Mouse (Mus musculus) megakaryocyte-erythroid progenitor cell, adult 5-6 weeks (primary cell): ENCODE data around the gene Cisd1. TPM values are rescaled to one million over a fixed set of nuclear protein-coding genes. Genes with fewer than 3 reads are reported as not detected.
A peak's percentile ranks its signal among the peaks of the same experiment; 100 is the strongest.
"Not testable (repeated sequence)": the region's sequence is repeated elsewhere in the genome, so short reads cannot be mapped to it uniquely, and the experiment has no call there.

Experiments used
- ATAC-seq: replicated peaks from 2 replicates; pipeline ENCODE4 v1.8.0; 2016; ENCODE audit warnings: mild to moderate bottlenecking, inconsistent platforms; ENCODE audit not compliant: severe bottlenecking, poor library complexity, low FRiP score, low TSS enrichment
- total RNA-seq, 2 experiments: library from RNA; stranded (forward) in 1 of 2; stranded (reverse) in 1 of 2; fragments of 200-1000, 215-1000 nt in 1 of 2; fragments of >200 nt in 1 of 2; fragmentation: Nextera tagmentation in 1 of 2; gene quantifications; 2 replicates each; pipeline ENCODE4 v1.2.3; 2014 to 2017

The Cisd1 gene
- 65.6 and 69.4 TPM in 2 replicates for total RNA-seq (2014; fragmentation: Nextera tagmentation)
- 19.8 and 20.6 TPM in 2 replicates for total RNA-seq (2017)

GRCm38 (mm10) chr10:71344579-71345143 is at the start of gene Cisd1:
TSS of gene Cisd1 (minus strand) at chr10:71344954.
- peak; percentile 53 for ATAC-seq

DNA sequence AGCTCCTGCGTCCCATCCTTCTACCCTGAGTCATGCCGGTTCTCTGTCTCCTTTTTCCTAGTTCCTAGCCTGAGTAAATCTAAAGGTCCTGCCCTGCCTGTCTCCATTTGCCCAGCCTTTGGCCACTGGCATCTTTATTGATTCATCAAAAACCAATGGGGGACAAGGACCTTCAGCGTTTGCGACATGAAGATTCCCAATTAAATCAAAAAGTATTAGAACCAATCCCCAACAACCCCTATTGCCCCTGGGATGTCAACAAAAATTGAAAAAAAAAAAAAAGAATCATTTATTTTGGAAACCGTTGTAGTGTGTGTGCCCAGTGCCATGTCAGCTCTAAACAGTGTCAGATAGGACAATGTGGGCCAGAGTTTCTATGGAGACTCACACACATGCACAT is 44.6 kb upstream of the Cisd1 start:
- ATAC-seq: no peak

- ATAC-seq: no peak
Measured at GRCm38 (mm10) chr10:71384159-71385044, 39.6 kb upstream of the Cisd1 start.

GRCm38 (mm10) chr10:71383552-71383924 is 38.8 kb upstream of the Cisd1 start:
- ATAC-seq: not testable (repeated sequence)

GRCm38 (mm10) chr10:71382858-71383551 is 38.3 kb upstream of the Cisd1 start:
- ATAC-seq: no peak

DNA sequence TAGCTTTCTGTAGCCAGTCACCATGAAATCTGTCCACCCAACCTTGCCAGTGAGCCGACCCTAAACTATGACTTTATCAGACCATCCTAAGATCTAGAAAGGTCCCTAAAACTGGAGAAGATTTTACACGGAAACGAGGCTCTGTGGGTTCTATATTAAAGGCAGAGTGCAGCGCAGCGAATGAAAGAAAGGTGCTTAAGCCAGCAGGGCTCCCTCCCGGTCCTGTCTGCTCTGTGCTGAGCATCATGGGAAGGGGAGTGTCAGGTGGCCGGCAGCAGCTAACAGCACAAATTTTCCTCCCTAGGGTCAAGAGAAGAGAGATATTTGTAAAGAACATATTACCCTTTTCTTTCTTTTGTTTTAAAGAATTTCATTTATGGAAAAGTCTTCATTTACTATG is 37.4 kb upstream of the Cisd1 start:
- no peak for ATAC-seq

DNA sequence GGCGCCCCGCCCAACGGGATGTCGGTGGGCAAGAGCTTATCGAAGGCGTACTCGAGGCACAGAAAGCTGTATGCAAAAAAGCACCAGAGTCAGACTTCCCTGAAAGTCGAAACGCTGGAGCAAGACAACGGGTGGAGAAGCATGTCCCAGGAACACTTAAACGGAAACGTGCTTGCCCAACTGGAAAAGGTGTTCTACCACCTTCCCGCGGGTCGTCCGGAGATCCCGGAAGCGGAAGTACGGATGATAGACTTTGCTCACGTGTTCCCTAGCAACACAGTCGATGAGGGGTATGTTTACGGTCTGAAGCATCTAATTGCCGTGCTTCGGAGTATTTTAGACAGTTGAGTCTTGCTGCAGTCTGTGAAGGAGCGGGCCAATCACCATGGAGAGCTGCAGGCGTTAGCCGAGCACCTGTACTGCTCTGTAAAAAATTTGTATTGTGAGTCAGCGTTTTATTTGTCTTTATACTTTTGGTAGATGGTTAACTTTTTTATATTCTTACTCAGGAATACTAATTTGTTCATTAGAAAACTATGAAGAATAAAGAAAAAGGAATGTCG is 36.8 kb upstream of the Cisd1 start:
- no peak for ATAC-seq

DNA sequence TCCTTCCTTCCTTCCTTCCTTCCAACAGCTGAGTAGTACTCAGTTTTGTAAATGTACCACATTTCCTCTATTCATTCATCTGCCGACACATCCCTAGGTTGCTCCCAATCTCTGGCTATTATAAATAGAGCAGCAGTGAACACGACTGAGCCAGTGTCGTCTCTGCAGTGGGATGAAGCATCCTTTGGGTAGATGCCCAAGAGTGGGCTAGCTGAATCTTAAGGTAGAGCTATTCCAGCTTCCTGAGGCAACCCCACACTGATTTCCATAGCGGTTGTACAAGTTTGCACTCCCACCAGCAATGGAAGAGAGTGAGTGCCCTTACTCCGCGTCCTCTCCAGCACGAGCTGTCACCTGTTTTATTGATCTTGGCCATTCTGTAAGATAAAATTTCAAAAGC is 35.7 kb upstream of the Cisd1 start:
- no peak for ATAC-seq

GRCm38 (mm10) chr10:71376014-71376413 is 31.3 kb upstream of the Cisd1 start:
- no peak for ATAC-seq

GRCm38 (mm10) chr10:71373706-71374105 is 29.0 kb upstream of the Cisd1 start:
- no peak for ATAC-seq

- no peak for ATAC-seq
Measured at GRCm38 (mm10) chr10:71371881-71372280, 27.1 kb upstream of the Cisd1 start.

DNA sequence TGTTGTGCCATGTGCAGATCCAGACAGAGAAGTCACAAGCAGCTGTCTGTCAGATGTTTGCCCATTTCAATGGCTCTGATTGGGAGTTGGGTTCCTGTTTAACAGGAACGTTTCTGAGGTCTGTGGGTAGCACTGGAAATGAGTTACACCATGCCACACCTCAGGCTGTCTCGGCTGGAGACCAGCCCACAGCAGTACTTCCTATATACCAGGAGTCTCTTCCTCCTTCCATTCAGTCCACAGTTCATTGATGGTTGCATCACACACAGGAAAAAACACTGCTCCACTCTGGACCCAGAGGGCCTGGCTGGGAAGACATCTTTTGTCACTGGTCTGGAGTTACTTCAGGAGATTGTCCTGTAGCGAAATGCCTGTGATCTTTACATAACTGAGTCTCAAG is 24.7 kb upstream of the Cisd1 start:
- ATAC-seq: no peak

GRCm38 (mm10) chr10:71368128-71368940 is 23.6 kb upstream of the Cisd1 start:
- peak; percentile 60 for ATAC-seq

GRCm38 (mm10) chr10:71363858-71364257 is 19.1 kb upstream of the Cisd1 start:
- no peak for ATAC-seq

DNA sequence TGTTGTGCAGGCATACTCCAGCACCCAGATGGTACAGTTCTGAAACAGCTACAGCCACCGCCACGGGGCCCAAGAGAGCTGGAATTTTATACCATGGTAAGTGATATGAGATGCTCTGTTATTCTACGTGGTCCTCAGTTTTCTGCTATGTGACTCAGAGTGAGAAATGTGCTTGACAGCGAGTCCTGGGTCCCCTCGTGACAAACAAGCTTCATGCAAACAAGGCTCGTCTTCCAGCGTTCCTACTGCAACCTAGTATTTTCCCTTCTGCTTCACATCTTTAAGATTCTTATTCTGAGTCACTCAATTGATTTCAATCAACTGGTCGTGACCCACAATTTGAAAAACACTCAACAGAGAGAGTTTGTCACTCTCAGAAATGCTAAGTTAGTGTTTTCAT is 18.7 kb upstream of the Cisd1 start:
- no peak for ATAC-seq

- no peak for ATAC-seq
Measured at GRCm38 (mm10) chr10:71361836-71362562, 17.2 kb upstream of the Cisd1 start.

DNA sequence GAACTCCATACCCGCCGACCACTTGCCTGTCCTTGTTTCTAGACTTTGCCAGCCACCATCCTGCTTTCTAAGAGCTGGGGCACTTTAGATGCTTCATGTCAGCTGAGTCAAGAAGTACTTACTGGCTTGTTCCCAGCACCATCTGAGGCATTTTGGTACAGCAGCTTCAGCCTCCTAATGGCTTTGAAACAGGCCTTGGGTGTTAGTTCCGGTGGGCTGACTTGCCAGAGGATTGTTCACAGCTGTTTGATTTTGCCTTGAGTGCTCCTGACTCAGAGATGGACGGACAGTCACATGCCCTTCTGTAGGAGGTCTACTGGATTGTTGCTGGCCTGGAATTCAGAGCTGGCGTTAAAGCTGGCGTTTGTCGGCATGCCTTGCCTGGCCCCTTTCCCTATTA is 16.3 kb upstream of the Cisd1 start:
- no peak for ATAC-seq

DNA sequence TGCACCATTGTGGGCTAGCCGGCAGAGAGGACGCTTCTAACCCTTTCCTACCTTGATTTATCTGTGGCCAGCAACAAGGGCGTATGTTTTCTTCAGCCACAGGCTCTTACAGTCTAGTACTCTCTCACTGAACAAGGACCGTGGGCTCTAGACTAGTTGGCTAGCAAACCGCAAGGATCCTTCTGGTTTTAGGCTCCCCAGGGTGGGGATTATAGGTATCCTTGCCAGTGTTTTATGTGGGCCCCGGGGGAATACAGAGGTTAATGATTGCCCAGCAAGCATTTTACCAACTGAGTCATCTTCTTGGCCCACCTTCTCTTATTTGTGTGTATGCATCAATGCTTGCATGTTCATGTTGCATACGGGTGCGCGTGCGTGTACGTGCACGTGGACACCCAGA is 10.2 kb upstream of the Cisd1 start:
- ATAC-seq: no peak

- ATAC-seq: no peak
Measured at GRCm38 (mm10) chr10:71353850-71354249, 9.1 kb upstream of the Cisd1 start.
